Mouse (Mus musculus) MEL (cell line): Measurements from ENCODE around the gene Car12. TPM values are rescaled to one million over a fixed set of nuclear protein-coding genes. Genes with fewer than 3 reads are reported as not detected.

ENCODE experiments used
- DNase-seq: peaks from one replicate; pipeline ENCODE4 v3.0.0; 2011; ENCODE audit warnings: low read depth, low spot score
- H3K27ac ChIP-seq: 2 replicates; pipeline ENCODE4 v1.5.1; 2012; ENCODE audit warnings: low read depth, mild to moderate bottlenecking, control low read depth, low read length, moderate library complexity; ENCODE audit not compliant: control insufficient read depth
- H3K27me3 ChIP-seq, 2 experiments: fragments of 150-350 bp in 1 of 2; sonication (generic) in 1 of 2; 2 replicates each; pipeline ENCODE4 v1.6.1; 2012; ENCODE audit warnings: low read length in 2 of 2, mild to moderate bottlenecking in 2 of 2, improper control_type of control experiment in 1 of 2, moderate library complexity in 1 of 2; ENCODE audit not compliant: insufficient read depth in 2 of 2, control insufficient read depth in 1 of 2
- H3K36me3 ChIP-seq, 2 experiments: 2 replicates each; pipeline ENCODE4 v1.6.1; 2012 to 2014; ENCODE audit warnings: low read length in 2 of 2, improper control_type of control experiment in 1 of 2, inconsistent platforms in 1 of 2, mild to moderate bottlenecking in 1 of 2; ENCODE audit not compliant: insufficient read depth in 2 of 2, control insufficient read depth in 1 of 2
- H3K4me1 ChIP-seq, 2 experiments: fragments of 150-350 bp in 1 of 2; sonication (generic) in 1 of 2; 2 replicates each; pipeline ENCODE4 v1.6.1; 2012; ENCODE audit warnings: low read length in 2 of 2, improper control_type of control experiment in 1 of 2, mild to moderate bottlenecking in 1 of 2; ENCODE audit not compliant: insufficient read depth in 2 of 2, control insufficient read depth in 1 of 2
- H3K4me3 ChIP-seq, 2 experiments: fragments of 150-350 bp in 1 of 2; sonication (generic) in 1 of 2; 2 replicates each; pipeline ENCODE4 v1.5.1; 2012; ENCODE audit warnings: low read depth in 2 of 2, low read length in 2 of 2, mild to moderate bottlenecking in 2 of 2, moderate library complexity in 2 of 2, control low read depth in 1 of 2, improper control_type of control experiment in 1 of 2; ENCODE audit not compliant: control insufficient read depth in 1 of 2, insufficient read depth in 1 of 2
- H3K79me2 ChIP-seq: 2 replicates; pipeline ENCODE4 v1.6.1; 2012; ENCODE audit warnings: mild to moderate bottlenecking, low read length, moderate library complexity; ENCODE audit not compliant: control insufficient read depth, poor library complexity, insufficient read depth
- H3K9ac ChIP-seq: 2 replicates; pipeline ENCODE4 v1.6.1; 2012; ENCODE audit warnings: low read depth, mild to moderate bottlenecking, control low read depth, low read length, moderate library complexity; ENCODE audit not compliant: control insufficient read depth, poor library complexity, severe bottlenecking
- H3K9me3 ChIP-seq: fragments of 150-350 bp; sonication (generic); replicated peaks from 2 replicates; pipeline ENCODE4 v1.6.1; 2012; ENCODE audit warnings: mild to moderate bottlenecking, low read length, improper control_type of control experiment, moderate library complexity; ENCODE audit not compliant: insufficient read depth
- CTCF ChIP-seq, 3 experiments: IDR thresholded peaks in 2 of 3; conservative IDR thresholded peaks in 1 of 3; 2 replicates each; pipeline ENCODE4 v1.5.1; 2011 to 2012; ENCODE audit warnings: low read length in 3 of 3, low read depth in 2 of 3, mild to moderate bottlenecking in 2 of 3, improper control_type of control experiment in 1 of 3, inconsistent platforms in 1 of 3, mixed read lengths in 1 of 3, moderate library complexity in 1 of 3; ENCODE audit not compliant: control insufficient read depth in 1 of 3, insufficient read depth in 1 of 3, poor library complexity in 1 of 3, severe bottlenecking in 1 of 3
- GABPA ChIP-seq: IDR thresholded peaks from 2 replicates; pipeline ENCODE4 v1.6.1; 2012; ENCODE audit warnings: low read depth, mild to moderate bottlenecking, inconsistent platforms, low read length, improper control_type of control experiment, moderate library complexity
- KAT2A ChIP-seq: conservative IDR thresholded peaks from 2 replicates; pipeline ENCODE4 v1.6.1; 2012; ENCODE audit warnings: low read depth, low read length, improper control_type of control experiment, inconsistent platforms
- MAFK ChIP-seq: IDR thresholded peaks from 2 replicates; pipeline ENCODE4 v1.6.1; 2011; ENCODE audit warnings: low read depth, mild to moderate bottlenecking, low read length, improper control_type of control experiment, borderline replicate concordance
- MAZ ChIP-seq: IDR thresholded peaks from 2 replicates; pipeline ENCODE4 v1.6.1; 2012; ENCODE audit warnings: low read depth, mild to moderate bottlenecking, inconsistent platforms, low read length, improper control_type of control experiment
- MYB ChIP-seq: IDR thresholded peaks from 2 replicates; pipeline ENCODE4 v1.6.1; 2011; ENCODE audit warnings: mild to moderate bottlenecking, low read depth, low read length, improper control_type of control experiment
- MYC ChIP-seq: IDR thresholded peaks from 2 replicates; pipeline ENCODE4 v1.6.1; 2011; ENCODE audit warnings: low read depth, mild to moderate bottlenecking, low read length, improper control_type of control experiment, moderate library complexity
- NRF1 ChIP-seq: IDR thresholded peaks from 2 replicates; pipeline ENCODE4 v1.6.1; 2014; ENCODE audit warnings: low read depth, mild to moderate bottlenecking, inconsistent platforms, low read length, improper control_type of control experiment, moderate library complexity; ENCODE audit not compliant: poor library complexity, insufficient read depth, severe bottlenecking
- RAD21 ChIP-seq: IDR thresholded peaks from 2 replicates; pipeline ENCODE4 v1.6.1; 2011; ENCODE audit warnings: mild to moderate bottlenecking, low read depth, low read length, improper control_type of control experiment
- RCOR1 ChIP-seq: IDR thresholded peaks from 2 replicates; pipeline ENCODE4 v1.6.1; 2012; ENCODE audit warnings: low read depth, mild to moderate bottlenecking, inconsistent platforms, low read length, improper control_type of control experiment
- SMC3 ChIP-seq: IDR thresholded peaks from 2 replicates; pipeline ENCODE4 v1.6.1; 2011; ENCODE audit warnings: low read depth, low read length, improper control_type of control experiment
- TBP ChIP-seq: IDR thresholded peaks from 2 replicates; pipeline ENCODE4 v1.8.0; 2011; ENCODE audit warnings: low read depth, low read length, improper control_type of control experiment
- TCF12 ChIP-seq: IDR thresholded peaks from 2 replicates; pipeline ENCODE4 v1.6.1; 2014; ENCODE audit warnings: low read depth, mild to moderate bottlenecking, inconsistent platforms, low read length, improper control_type of control experiment, moderate library complexity
- USF1 ChIP-seq: IDR thresholded peaks from 2 replicates; pipeline ENCODE4 v1.6.1; 2014; ENCODE audit warnings: low read depth, mild to moderate bottlenecking, inconsistent platforms, low read length, improper control_type of control experiment, moderate library complexity
- USF2 ChIP-seq, 2 experiments: IDR thresholded peaks; 2 replicates each; pipeline ENCODE4 v1.6.1; 2011 to 2012; ENCODE audit warnings: improper control_type of control experiment in 2 of 2, low read length in 2 of 2, borderline replicate concordance in 1 of 2, inconsistent platforms in 1 of 2, low read depth in 1 of 2, mild to moderate bottlenecking in 1 of 2; ENCODE audit not compliant: insufficient read depth in 1 of 2
- ZC3H11A ChIP-seq: IDR thresholded peaks from 2 replicates; pipeline ENCODE4 v1.6.1; 2012; ENCODE audit warnings: low read depth, mild to moderate bottlenecking, inconsistent platforms, low read length, improper control_type of control experiment
- ZKSCAN1 ChIP-seq: IDR thresholded peaks from 2 replicates; pipeline ENCODE4 v1.6.1; 2012; ENCODE audit warnings: low read depth, mild to moderate bottlenecking, inconsistent platforms, low read length, improper control_type of control experiment, moderate library complexity
- ZNF384 ChIP-seq: IDR thresholded peaks from 2 replicates; pipeline ENCODE4 v1.6.1; 2012; ENCODE audit warnings: low read depth, mild to moderate bottlenecking, inconsistent platforms, low read length, improper control_type of control experiment
- polyA plus RNA-seq, 2 experiments: library from polyadenylated mRNA; stranded (reverse) in 1 of 2; unstranded in 1 of 2; fragments of >175 nt in 1 of 2; fragments of >200 nt in 1 of 2; gene quantifications; 2 replicates each; pipeline versions ENCODE4 v1.2.1 to v1.2.4; 2012; ENCODE audit warnings: low replicate concordance in 2 of 2, low read depth in 1 of 2; ENCODE audit not compliant: insufficient read length in 2 of 2, insufficient read depth in 1 of 2, missing spikeins in 1 of 2
- total RNA-seq: library from RNA; depleted of rRNA; stranded (reverse); fragments of 300-350 nt; gene quantifications from 2 replicates; pipeline ENCODE4 v1.2.3, GENCODE M21; 2012

The Car12 gene
- total and polyA plus RNA-seq, 3 experiments, result 0.77 to 1.8 TPM; not detected in 1

DNA sequence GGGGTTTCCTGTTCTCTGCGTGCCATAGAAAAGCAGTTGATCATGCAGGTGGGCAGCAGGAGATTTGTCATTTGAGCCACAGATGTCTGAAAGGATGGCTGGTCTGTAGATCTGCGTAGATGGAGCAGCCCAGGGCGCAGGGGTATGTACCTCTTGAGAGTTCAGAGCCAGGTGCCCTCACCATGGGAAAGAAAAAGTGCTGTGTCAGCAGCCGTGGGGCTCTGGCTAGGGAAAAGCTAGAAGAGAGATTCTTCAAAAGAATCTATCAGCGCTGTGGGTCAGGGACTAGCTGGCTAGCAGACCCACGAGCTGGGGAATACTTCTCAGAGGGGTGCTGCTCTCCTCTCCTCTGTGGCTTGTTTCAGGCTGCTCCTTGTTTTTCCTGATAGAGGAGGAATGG, 27.8 kb upstream of the Car12 start:
- H3K27ac ChIP-seq, result no peak overlapping the region
- TF ChIP-seq ZNF384, result no peak
- TF ChIP-seq NRF1, result no peak
- TF ChIP-seq RCOR1, result no peak
- TF ChIP-seq MYB, result no peak
- TF ChIP-seq GABPA, result no peak
- no peak for TF ChIP-seq TCF12
- TF ChIP-seq MAZ, result no peak
- 0 out of 2 replicates have a peak, but pooled peaks have one; percentile 20 for TF ChIP-seq MAFK
- TF ChIP-seq ZKSCAN1, result no peak
- TF ChIP-seq, all 39 proteins: peak for 1
- peaks cover 2% of the 10 kb centered on the region in 2 experiments; a peak in 3 of 4 replicates for H3K27me3 ChIP-seq
- DNase-seq, result no peak
- no peaks in the 10 kb centered on the region for H3K9me3 ChIP-seq
- H3K36me3 ChIP-seq, result no peaks in the 10 kb centered on the region
- H3K79me2 ChIP-seq, result no peaks in the 10 kb centered on the region
- no peak overlapping the region for H3K4me3 ChIP-seq
- no peak overlapping the region for H3K9ac ChIP-seq
- no peaks in the 10 kb centered on the region for H3K4me1 ChIP-seq

DNA sequence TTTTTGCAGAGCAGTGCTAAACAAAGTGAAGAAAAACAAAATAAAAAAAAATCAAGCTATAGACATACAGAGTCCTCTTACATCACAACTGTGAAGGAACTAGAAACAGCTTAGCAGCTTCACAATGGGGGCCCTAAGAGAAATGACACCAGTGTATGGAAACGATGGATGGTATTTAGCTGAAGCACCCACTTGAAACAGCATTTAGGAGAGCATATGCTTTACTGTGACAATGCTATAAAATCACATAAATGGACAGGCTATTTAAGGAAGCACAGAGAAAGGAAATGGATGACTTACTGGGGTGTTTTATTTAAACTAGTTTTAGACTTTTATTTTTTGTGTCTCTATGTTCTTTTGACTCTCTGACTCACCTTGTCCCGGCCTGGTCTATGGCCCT, 25.8 kb upstream of the Car12 start:
- H3K9ac ChIP-seq, result no peak overlapping the region
- H3K4me1 ChIP-seq, result no peaks in the 10 kb centered on the region
- H3K9me3 ChIP-seq, result no peaks in the 10 kb centered on the region
- H3K27me3 ChIP-seq, result peaks cover 0 to 2% of the 10 kb centered on the region in 2 experiments; a peak in 2 of 4 replicates
- DNase-seq, result no peak
- no peaks in the 10 kb centered on the region for H3K79me2 ChIP-seq
- no peak overlapping the region for H3K27ac ChIP-seq
- H3K4me3 ChIP-seq, result no peak overlapping the region
- no peaks in the 10 kb centered on the region for H3K36me3 ChIP-seq
- no peak for TF ChIP-seq USF2 (IDR thresholded peaks at IDR 0.05; ENCODE audit: borderline replicate concordance in 1 of 2, insufficient read depth in 1 of 2, low read depth in 1 of 2, low read length in 2 of 2)
- no peak for TF ChIP-seq KAT2A
- TF ChIP-seq ZKSCAN1, result no peak
- TF ChIP-seq MYC, result no peak
- no peak for TF ChIP-seq TBP

DNA sequence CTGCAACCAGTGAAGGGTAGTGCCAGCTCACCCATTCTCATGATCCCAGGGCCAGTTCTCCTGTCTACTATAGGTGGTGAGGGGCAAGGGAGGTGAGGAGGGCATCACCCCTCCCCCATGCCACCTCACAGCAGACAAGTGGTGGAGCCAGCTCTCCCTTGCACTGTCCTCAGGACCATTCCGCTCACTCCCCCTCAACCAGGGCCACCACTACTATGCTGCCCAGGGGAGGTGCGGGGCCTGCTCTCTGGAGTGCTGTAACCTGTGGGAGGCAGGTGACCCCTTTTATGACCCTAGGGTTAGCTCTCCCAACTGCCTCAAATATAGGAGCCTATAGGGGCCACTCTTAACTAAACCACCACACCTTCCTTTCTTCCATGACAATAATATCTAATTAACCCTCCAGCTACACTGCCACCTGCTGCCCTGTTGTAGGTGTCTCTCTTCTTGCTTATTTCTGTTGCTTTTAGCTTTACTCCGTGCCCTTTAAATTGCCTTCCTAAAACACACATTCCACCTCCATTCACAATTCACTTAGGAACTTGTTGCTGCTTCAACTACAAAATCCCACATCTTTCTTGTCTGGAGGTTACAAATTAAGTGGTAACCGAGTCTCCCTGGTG, 21.7 kb upstream of the Car12 start:
- TF ChIP-seq ZC3H11A, result peak; percentile 42; the same call in 1 of the 2 replicates
- peak; percentile 90 for TF ChIP-seq SMC3
- TF ChIP-seq RAD21, result peak; percentile 63
- TF ChIP-seq CTCF (IDR thresholded peaks at IDR 0.05 in 2 of 3, conservative IDR thresholded peaks at IDR 0.05 in 1 of 3; ENCODE audit: control insufficient read depth in 1 of 3, insufficient read depth in 1 of 3, low read depth in 2 of 3, low read length in 3 of 3, poor library complexity in 1 of 3, severe bottlenecking in 1 of 3), result peak in 2 of 3 experiments; percentile 5 to 66; a peak in 3 of 6 replicates
- TF ChIP-seq USF1, result no peak
- TF ChIP-seq, all 39 proteins: peak for 4
- Histone ChIP-seq H3K36me3 (no peaks in the 10 kb centered on the region), H3K4me1 (no peaks in the 10 kb centered on the region), H3K4me3 (no peak overlapping the region), H3K9ac (no peak overlapping the region), H3K9me3 (no peaks in the 10 kb centered on the region), H3K27me3 (peaks cover 2 to 7% of the 10 kb centered on the region in 2 experiments; a peak in 2 of 4 replicates), H3K79me2 (no peaks in the 10 kb centered on the region), H3K27ac (no peak overlapping the region)
- peak; percentile 37 for DNase-seq
